Mouse (Mus musculus): ENCODE results near the gene Rad51ap2.

The Rad51ap2 gene

GRCm38 (mm10) chr12:11455549-11456194, at the start of gene Rad51ap2:
Gene Rad51ap2 (plus strand): TSS chr12:11456079.
- no peak for DNase-seq (ENCODE audit: low read depth)

- no peak for DNase-seq (ENCODE audit: low read depth)
Observed at GRCm38 (mm10) chr12:11407679-11408078, 48.2 kb upstream of the Rad51ap2 start.

- no peak for DNase-seq (ENCODE audit: low read depth)
Observed at GRCm38 (mm10) chr12:11418112-11418511, 37.8 kb upstream of the Rad51ap2 start.

- no peak for DNase-seq (ENCODE audit: low read depth)
Observed at GRCm38 (mm10) chr12:11427396-11427795, 28.5 kb upstream of the Rad51ap2 start.

- DNase-seq (ENCODE audit: low read depth), result no peak
Observed at GRCm38 (mm10) chr12:11433126-11433525, 22.8 kb upstream of the Rad51ap2 start.

GRCm38 (mm10) chr12:11433716-11434115, 22.2 kb upstream of the Rad51ap2 start:
- DNase-seq (ENCODE audit: low read depth), result no peak

- no peak for DNase-seq (ENCODE audit: low read depth)
Observed at GRCm38 (mm10) chr12:11434446-11434845, 21.4 kb upstream of the Rad51ap2 start.

- no peak for DNase-seq (ENCODE audit: low read depth)
Observed at GRCm38 (mm10) chr12:11435246-11436022, 20.4 kb upstream of the Rad51ap2 start.

DNA sequence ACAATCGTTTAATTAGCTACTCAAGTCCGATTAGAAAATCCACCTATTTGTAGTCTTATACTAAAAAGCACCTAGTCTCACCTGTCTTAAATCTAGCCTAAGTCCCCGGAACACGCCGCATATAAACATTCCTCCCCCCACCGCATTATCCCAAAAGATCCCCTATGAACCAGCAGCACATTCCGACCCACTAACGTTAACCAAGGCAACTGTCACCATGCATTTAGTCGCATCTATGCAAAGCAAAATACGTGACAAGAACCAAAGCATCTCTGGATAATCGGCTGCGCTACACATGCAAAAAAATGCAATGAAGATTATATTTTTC, 19.9 kb upstream of the Rad51ap2 start:
- DNase-seq (ENCODE audit: low read depth), result no peak

- DNase-seq (ENCODE audit: low read depth), result no peak
Observed at GRCm38 (mm10) chr12:11436497-11437265, 19.2 kb upstream of the Rad51ap2 start, which contains the start of gene Vsnl1. Gene Vsnl1 (minus strand): TSS chr12:11436613.

- no peak for DNase-seq (ENCODE audit: low read depth)
Observed at GRCm38 (mm10) chr12:11437266-11437906, 18.5 kb upstream of the Rad51ap2 start.

DNA sequence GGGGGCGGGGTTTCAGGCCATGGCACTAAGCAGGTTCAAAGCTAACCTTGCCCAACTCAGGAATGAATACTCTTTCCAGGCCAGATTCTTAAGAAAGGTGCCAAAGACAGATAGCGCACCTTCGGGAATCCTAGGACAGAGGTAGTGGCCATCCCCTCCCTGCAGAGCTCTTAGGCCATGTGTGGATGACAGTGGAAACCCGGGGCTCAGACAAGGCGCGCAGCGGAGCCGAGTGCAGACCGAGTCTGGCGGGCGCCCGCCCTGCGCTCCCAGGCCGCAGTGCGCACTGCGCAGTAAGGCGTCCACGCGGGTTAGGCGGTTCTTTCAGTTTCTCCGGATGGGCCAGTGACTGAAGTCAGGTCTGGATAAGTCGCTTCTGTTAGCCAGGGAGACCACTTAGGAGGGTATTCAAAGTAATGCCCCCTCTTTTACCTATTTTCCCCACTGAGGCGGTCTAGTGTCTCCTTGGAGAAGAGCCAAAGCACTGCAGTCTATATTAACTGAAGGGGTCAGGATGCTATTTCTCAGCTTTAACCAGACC, 17.9 kb upstream of the Rad51ap2 start:
- no peak for DNase-seq (ENCODE audit: low read depth)

- no peak for DNase-seq (ENCODE audit: low read depth)
Observed at GRCm38 (mm10) chr12:11454146-11454545, 1.7 kb upstream of the Rad51ap2 start.

DNA sequence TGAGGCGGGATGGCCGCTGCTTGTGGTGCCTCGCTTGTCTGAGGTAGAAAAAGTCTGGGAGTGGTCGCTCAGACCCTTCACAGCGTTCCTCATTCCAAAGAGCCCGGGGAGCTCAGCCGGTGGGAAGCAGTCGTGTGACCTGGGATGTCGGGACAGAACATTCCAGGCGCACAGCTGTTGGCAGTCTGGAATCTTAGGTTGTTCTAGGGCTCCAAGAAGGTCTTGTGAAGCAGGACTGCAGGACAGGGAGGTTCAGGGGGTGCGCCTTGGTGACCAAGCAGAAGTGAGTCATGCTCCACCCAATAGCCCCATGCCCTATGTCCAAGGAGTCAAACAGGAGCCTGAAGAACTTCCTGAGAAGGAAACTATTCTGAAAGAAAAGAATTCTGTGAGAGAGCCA, 334 bp downstream of the Rad51ap2 start:
- DNase-seq (ENCODE audit: low read depth), result no peak

DNA sequence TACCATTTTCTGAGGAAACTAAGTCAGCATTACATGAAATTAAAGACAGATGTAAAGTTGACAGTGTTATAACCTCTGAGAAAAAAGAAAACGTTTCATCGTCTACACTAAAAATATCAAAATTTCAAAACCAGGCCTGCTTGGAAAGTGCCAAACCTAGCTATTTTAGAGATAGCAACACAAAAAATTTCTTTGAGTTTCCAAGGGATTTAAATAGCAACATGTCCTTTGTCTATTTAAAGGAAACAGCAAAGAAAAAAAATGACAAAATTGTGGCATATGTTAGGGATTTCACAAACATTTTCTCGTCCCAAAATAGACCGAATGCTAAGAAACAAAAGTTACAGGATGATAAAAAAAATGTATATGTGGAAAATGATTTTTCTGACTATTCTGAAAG, 753 bp downstream of the Rad51ap2 start:
- DNase-seq (ENCODE audit: low read depth), result no peak

All from fibroblast of lung, adult 2 months (primary cell).